Mouse (Mus musculus) ES-E14 (cell line): ENCODE measurements around the gene Stbd1. TPM values are rescaled to one million over a fixed set of nuclear protein-coding genes. Genes with fewer than 3 reads are reported as not detected.

Source experiments
- DNase-seq: peaks from one replicate; pipeline ENCODE4 v3.0.0-alpha.2; 2013; ENCODE audit warnings: low read depth, low spot score
- H3K27ac ChIP-seq: 2 replicates; pipeline ENCODE4 v1.5.1; 2012; ENCODE audit warnings: low read depth, mild to moderate bottlenecking, low read length, moderate library complexity, mixed read lengths; ENCODE audit not compliant: poor library complexity, insufficient read depth, severe bottlenecking
- H3K36me3 ChIP-seq: 2 replicates; pipeline ENCODE4 v1.6.1; 2012; ENCODE audit warnings: mild to moderate bottlenecking, low read length, moderate library complexity, mixed read lengths; ENCODE audit not compliant: control insufficient read depth, poor library complexity, insufficient read depth, severe bottlenecking
- H3K4me1 ChIP-seq, 2 experiments: fragments of 150-350 bp in 1 of 2; sonication (generic) in 1 of 2; 2 replicates each; pipeline ENCODE4 v1.6.1; 2012; ENCODE audit warnings: low read length in 2 of 2, mild to moderate bottlenecking in 1 of 2, mixed read lengths in 1 of 2; ENCODE audit not compliant: control insufficient read depth in 2 of 2, insufficient read depth in 2 of 2, poor library complexity in 1 of 2
- H3K4me3 ChIP-seq, 2 experiments: fragments of 150-350 bp in 1 of 2; sonication (generic) in 1 of 2; 2 replicates each; pipeline ENCODE4 v1.5.1; 2012; ENCODE audit warnings: low read length in 2 of 2, low read depth in 1 of 2, mild to moderate bottlenecking in 1 of 2, mixed read lengths in 1 of 2; ENCODE audit not compliant: insufficient read depth in 1 of 2, poor library complexity in 1 of 2, severe bottlenecking in 1 of 2
- H3K9ac ChIP-seq: 2 replicates; pipeline ENCODE4 v1.6.1; 2012; ENCODE audit warnings: low read depth, mild to moderate bottlenecking, low read length, mixed read lengths; ENCODE audit not compliant: poor library complexity, insufficient read depth, severe bottlenecking
- H3K9me3 ChIP-seq: fragments of 150-350 bp; sonication (generic); 2 replicates; pipeline ENCODE4 v1.6.1; 2012; ENCODE audit warnings: low read depth, mild to moderate bottlenecking, low read length; ENCODE audit not compliant: control insufficient read depth, insufficient read depth
- CHD2 ChIP-seq: IDR thresholded peaks from 2 replicates; pipeline ENCODE4 v1.6.1; 2014; ENCODE audit warnings: mild to moderate bottlenecking, low read depth, low read length, inconsistent platforms
- HCFC1 ChIP-seq: IDR thresholded peaks from 2 replicates; pipeline ENCODE4 v1.6.1; 2012; ENCODE audit warnings: low read length, inconsistent platforms, borderline replicate concordance; ENCODE audit not compliant: insufficient read depth
- MAFK ChIP-seq: IDR thresholded peaks from 2 replicates; pipeline ENCODE4 v1.6.1; 2014; ENCODE audit warnings: mild to moderate bottlenecking, low read depth, low read length, inconsistent platforms; ENCODE audit not compliant: insufficient read depth
- ZC3H11A ChIP-seq: IDR thresholded peaks from 2 replicates; pipeline ENCODE4 v1.6.1; 2012; ENCODE audit warnings: low read depth, mild to moderate bottlenecking, inconsistent platforms, low read length, borderline replicate concordance
- ZNF384 ChIP-seq: IDR thresholded peaks from 2 replicates; pipeline ENCODE4 v1.6.1; 2012; ENCODE audit warnings: low read depth, low read length, inconsistent platforms
- in situ Hi-C, 2 experiments: fragments of 600-800 bp; cut with MboI; formaldehyde crosslinking; loops; one replicate each; pipeline ENCODE4 v1.15.1; 2025; ENCODE audit warnings: low sequenced_read_pairs in 2 of 2, inconsistent platforms in 1 of 2; ENCODE audit not compliant: unreplicated experiment in 2 of 2
- total RNA-seq: library from RNA; depleted of rRNA; stranded (reverse); fragments of 300-350 nt; gene quantifications from 2 replicates; pipeline ENCODE4 v1.2.3, GENCODE M21; 2012

Gene Stbd1
- total RNA-seq, 1 experiment = 4.1 TPM

GRCm38 (mm10) chr5:92555905-92556304 lies 46.9 kb upstream of the Stbd1 start:
- Histone ChIP-seq H3K9ac (no peak overlapping the region), H3K4me3 (no peak overlapping the region), H3K27ac (no peak overlapping the region), H3K36me3 (no peaks in the 10 kb centered on the region), H3K9me3 (no peaks in the 10 kb centered on the region), H3K4me1 (0 out of 4 replicates have a peak, but pooled peaks cover 0 to 2% of the 10 kb centered on the region in 2 experiments)
- no peak for DNase-seq
- TF ChIP-seq MAFK (no peak), ZNF384 (no peak), HCFC1 (no peak), CHD2 (no peak), ZC3H11A (no peak)
- in situ Hi-C loops = no loop called here

- no peak overlapping the region for H3K27ac ChIP-seq
- no peaks in the 10 kb centered on the region for H3K9me3 ChIP-seq
- in situ Hi-C loops = no loop called here
- no peaks in the 10 kb centered on the region for H3K36me3 ChIP-seq
- H3K4me1 ChIP-seq = 0 out of 4 replicates have a peak, but pooled peaks cover 0 to 2% of the 10 kb centered on the region in 2 experiments
- no peak overlapping the region for H3K4me3 ChIP-seq
- no peak for TF ChIP-seq CHD2
- TF ChIP-seq HCFC1 = no peak
- TF ChIP-seq ZNF384 = no peak
- TF ChIP-seq ZC3H11A = no peak
- no peak for TF ChIP-seq MAFK
- H3K9ac ChIP-seq = no peak overlapping the region
- no peak for DNase-seq
Observed at GRCm38 (mm10) chr5:92557508-92557907, 45.3 kb upstream of the Stbd1 start.

GRCm38 (mm10) chr5:92560201-92560600 lies 42.6 kb upstream of the Stbd1 start:
- no peaks in the 10 kb centered on the region for H3K4me1 ChIP-seq
- H3K4me3 ChIP-seq = no peak overlapping the region
- TF ChIP-seq HCFC1 = no peak
- TF ChIP-seq CHD2 = no peak
- no peak for TF ChIP-seq MAFK
- TF ChIP-seq ZNF384 = no peak
- TF ChIP-seq ZC3H11A = no peak
- DNase-seq = no peak
- H3K36me3 ChIP-seq = no peaks in the 10 kb centered on the region
- H3K27ac ChIP-seq = no peak overlapping the region
- H3K9ac ChIP-seq = no peak overlapping the region
- in situ Hi-C loops = no loop called here
- no peaks in the 10 kb centered on the region for H3K9me3 ChIP-seq

GRCm38 (mm10) chr5:92562002-92562401 lies 40.8 kb upstream of the Stbd1 start:
- Histone ChIP-seq H3K9me3 (no peaks in the 10 kb centered on the region), H3K4me3 (no peak overlapping the region), H3K36me3 (no peaks in the 10 kb centered on the region), H3K27ac (no peak overlapping the region), H3K4me1 (no peaks in the 10 kb centered on the region), H3K9ac (no peak overlapping the region)
- in situ Hi-C loops = no loop called here
- no peak for TF ChIP-seq CHD2
- TF ChIP-seq MAFK = no peak
- no peak for TF ChIP-seq ZNF384
- TF ChIP-seq ZC3H11A = no peak
- TF ChIP-seq HCFC1 = no peak
- no peak for DNase-seq

- H3K9me3 ChIP-seq = no peaks in the 10 kb centered on the region
- no peak overlapping the region for H3K27ac ChIP-seq
- no peaks in the 10 kb centered on the region for H3K4me1 ChIP-seq
- no peaks in the 10 kb centered on the region for H3K36me3 ChIP-seq
- DNase-seq = no peak
- H3K9ac ChIP-seq = no peak overlapping the region
- TF ChIP-seq CHD2 = no peak
- no peak for TF ChIP-seq ZC3H11A
- TF ChIP-seq ZNF384 = no peak
- no peak for TF ChIP-seq HCFC1
- TF ChIP-seq MAFK = no peak
- H3K4me3 ChIP-seq = no peak overlapping the region
- in situ Hi-C loops = no loop called here
Observed at GRCm38 (mm10) chr5:92571232-92571631, 31.6 kb upstream of the Stbd1 start.
